Mouse (Mus musculus): ENCODE results near the gene Gfod2.

The Gfod2 gene

GRCm38 (mm10) chr8:105757796-105758276, 628 bp downstream of the Gfod2 start:
- DNase-seq = no peak

GRCm38 (mm10) chr8:105754688-105755087, 3.8 kb downstream of the Gfod2 start:
- no peak for DNase-seq

- no peak for DNase-seq
These were observed 4.5 kb downstream of the Gfod2 start for GRCm38 (mm10) chr8:105753916-105754315.

GRCm38 (mm10) chr8:105750606-105751005, 7.9 kb downstream of the Gfod2 start:
- peak; percentile 44 for DNase-seq

- no peak for DNase-seq
These were observed 15.2 kb downstream of the Gfod2 start for GRCm38 (mm10) chr8:105743301-105743700.

DNA sequence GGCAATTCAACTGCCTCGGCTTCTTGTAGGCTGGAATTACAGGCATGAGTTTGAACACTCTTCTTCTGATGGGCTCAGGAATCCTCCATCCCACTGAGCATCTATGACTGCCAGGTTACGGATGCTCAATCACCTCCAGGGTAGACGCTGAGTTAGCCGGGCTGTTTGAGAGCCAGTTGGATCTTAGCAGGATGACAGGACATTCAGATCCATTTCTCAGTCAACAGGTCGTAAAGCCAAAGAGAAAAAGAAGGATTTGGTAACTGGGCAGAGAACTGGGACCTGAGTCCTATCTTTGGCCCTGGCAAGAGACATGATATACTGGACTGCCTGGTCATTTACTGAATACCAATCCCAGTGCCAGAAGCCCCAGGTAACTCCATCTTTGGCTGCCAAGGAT, 19.2 kb downstream of the Gfod2 start:
- no peak for DNase-seq

GRCm38 (mm10) chr8:105732186-105732585, 26.3 kb downstream of the Gfod2 start:
- no peak for DNase-seq

- DNase-seq = no peak
These were observed 30.9 kb downstream of the Gfod2 start for GRCm38 (mm10) chr8:105727397-105728124.

DNA sequence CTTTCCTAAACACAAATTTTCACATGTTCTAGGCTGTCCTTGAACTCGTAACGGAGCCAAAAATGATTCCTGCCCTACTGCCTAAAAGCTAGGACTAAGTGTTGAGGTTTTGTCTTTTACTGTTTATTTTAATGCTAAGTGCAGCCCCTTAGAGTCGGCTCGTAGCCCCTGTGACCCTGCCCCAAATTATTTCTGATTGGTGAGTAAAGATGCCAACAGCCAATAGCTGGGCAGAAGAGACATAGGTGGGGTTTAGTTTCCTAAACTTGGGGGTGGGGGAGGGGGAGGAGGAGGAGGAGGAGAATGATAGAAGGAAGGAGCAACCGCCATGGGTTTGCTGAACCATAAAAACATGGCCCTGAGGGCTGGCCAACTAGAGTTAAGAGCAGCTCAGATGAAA, 32.7 kb downstream of the Gfod2 start:
- DNase-seq = no peak

DNA sequence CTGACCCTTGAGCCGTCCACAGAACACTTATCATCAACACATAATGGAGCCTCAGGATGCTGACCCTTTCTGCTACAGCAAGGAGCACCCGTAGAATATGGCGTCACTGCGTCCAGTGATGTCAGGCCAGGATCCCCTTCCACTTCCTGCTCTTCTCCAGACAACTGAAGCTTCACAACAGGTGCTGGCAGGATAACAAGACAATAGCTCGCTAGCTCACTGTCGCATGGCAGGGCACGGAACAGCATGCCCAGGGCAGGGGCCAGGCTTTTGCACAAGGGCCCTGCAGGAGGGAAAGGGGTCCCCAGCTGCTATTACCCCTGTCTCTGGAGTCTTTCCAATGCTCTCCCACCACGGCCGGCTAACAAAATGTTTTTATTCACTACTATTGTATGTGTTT, 35.6 kb downstream of the Gfod2 start:
- no peak for DNase-seq

- DNase-seq = no peak
These were observed 38.8 kb downstream of the Gfod2 start for GRCm38 (mm10) chr8:105719637-105720036.

GRCm38 (mm10) chr8:105716302-105716945, 42.0 kb downstream of the Gfod2 start:
- no peak for DNase-seq

- DNase-seq = no peak
These were observed 43.4 kb downstream of the Gfod2 start for GRCm38 (mm10) chr8:105715042-105715441.

DNA sequence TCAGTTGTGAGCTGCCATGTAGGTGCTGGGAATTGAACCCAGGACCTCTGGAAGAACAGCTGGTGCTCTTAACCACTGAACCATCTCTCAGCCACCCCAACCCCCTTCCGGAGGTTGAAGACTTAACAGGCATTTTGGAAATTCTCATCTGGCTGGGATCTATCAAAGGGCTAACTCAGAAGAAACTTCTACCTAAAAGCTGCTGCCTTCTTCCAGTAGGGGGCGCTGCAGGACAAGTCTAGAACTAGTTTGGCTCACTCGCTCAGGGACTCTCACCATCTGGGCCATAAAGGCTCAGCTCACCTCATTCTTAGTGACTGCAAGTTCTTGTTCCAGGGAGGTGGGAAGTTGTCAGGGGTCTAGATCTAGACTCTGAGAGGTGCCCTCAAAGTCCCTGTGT, 44.3 kb downstream of the Gfod2 start:
- DNase-seq = peak; percentile 75

DNA sequence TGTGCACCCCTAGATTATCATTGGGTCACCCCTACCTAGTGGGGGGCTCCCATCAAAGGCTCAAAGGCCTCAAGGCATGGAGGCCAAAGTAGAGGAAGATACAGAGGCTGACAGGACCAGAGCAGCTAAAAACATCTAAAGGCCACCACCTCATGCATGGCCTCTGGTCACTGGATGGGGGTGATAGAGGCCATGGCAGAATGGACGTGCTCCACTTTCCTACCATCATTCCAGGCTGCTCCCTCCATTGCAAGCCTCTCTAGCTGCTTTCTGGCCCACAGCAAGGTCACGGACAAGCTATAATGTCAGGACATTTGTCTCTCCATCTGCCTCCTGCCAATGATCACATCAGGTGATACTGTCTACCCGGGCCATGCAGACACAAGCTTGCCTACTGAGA, 46.2 kb downstream of the Gfod2 start:
- DNase-seq = no peak

GRCm38 (mm10) chr8:105709317-105709716, 49.1 kb downstream of the Gfod2 start:
- DNase-seq = no peak

- no peak for DNase-seq
These were observed 49.8 kb downstream of the Gfod2 start for GRCm38 (mm10) chr8:105708675-105709074.

DNA sequence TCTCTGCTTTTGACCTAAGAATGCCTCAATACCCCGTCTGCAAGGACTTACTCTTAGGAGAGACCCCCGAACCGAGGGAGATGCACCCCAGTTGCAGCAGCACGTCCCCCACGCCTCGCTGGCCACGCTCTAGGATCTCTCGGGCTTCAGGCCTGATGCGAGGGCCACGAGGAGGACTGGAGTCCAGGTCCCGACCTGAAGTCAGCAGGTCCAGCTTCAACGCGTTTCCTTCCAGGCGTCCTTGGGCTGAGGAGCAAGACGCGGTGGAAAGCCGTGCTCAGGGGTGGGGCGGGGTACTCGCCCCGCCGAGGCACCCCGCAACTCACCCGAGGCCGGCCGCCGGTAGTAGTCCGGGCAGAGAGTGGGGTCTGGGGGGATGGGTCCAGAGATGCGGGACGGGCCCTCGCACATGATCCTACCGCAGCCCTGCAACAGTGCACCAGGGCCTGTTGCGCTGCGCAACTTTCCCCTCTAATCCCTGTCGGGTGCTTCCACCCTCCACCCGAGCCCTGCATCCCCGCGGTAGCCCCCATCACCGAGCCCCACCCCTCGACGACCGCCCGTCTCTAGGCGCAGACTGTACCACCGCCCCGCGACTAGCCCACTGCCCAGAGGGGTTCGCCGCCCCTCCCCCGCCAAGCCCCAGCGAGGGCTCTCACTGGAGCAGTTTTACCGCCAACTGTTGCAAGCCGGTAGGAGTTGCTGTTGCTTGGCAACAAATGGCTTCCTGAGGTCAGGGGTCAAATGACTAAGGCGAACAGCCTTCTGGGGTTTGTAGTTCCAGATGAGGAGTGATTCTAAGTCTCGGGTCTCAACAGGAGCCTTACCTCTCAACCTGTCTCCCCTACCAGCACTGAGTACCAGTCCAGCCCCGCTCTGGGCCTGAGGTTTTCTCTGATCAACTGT, 50.7 kb downstream of the Gfod2 start, which contains the start of the genes 4933405L10Rik and Enkd1:
TSS of gene 4933405L10Rik (plus strand) at position 158 of the 906 bp plus-strand sequence.
TSS of gene Enkd1 (minus strand) at position 713 of the 906 bp plus-strand sequence.
- DNase-seq = peak; percentile 90

- DNase-seq = no peak
These were observed 52.0 kb downstream of the Gfod2 start for GRCm38 (mm10) chr8:105706426-105706825.

DNA sequence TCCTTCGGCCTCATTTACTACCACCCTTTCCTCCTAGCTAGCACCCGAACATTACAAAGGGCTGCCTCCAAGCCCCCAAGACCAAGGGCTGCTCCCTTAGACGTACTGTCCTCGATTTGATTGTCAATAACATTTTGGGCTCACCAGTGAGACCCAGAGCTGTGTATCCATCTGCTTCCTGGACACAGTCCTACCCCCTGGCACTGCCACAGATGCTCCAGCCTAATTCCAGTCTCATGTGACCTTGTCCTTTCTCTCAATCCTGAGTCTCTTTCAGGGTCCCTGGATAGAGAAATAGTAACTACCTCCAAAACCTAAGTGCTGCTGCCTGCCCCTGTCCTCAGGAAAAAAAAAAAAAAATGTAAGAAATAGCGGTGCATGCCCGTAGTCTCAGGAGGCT, 53.5 kb downstream of the Gfod2 start:
- no peak for DNase-seq

DNA sequence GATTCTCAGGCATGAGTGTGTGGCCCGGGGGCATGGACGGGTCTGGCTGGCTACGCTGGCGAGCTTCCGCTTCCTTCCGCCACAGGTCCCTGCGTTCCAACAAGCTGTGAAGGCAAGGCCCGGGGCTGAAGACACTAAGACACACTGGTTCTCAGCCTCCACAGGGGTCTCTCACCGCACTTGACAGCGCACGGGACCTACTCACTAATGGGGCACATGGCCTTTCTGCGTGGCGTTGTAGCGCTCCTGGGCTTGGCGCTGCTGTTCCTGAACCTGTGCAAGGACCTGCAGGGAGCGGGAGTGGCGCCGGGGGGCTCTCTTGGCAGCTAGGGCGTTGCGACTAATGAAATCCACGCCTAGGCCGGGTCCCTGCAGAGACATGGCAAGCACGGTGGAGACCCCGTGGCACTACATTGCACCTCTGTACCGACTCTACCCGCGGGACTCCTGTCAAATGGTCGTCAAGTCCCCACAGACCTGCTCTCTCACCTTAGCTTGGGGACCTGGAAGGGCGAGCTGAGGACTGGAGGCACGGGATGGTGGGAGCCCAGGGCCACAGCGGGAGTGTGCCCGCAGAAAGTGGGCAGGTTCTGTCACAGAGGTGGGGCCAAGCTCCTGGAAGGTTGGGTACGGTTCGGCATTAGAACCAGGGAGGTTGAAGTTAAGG, 54.2 kb downstream of the Gfod2 start:
- no peak for DNase-seq

- no peak for DNase-seq
These were observed 55.6 kb downstream of the Gfod2 start for GRCm38 (mm10) chr8:105702731-105703415.
